Mouse (Mus musculus) stomach, embryonic 16.5 days (tissue): Measurements from ENCODE around the gene Farsb. TPM values are rescaled to one million over a fixed set of nuclear protein-coding genes. Genes with fewer than 3 reads are reported as not detected.
A peak's percentile ranks its signal among the peaks of the same experiment; 100 is the strongest.

ENCODE experiments used
- ATAC-seq: fragments of 200-750 bp; cut with Nextera tagmentation; 2 replicates; pipeline ENCODE4 v1.8.0; 2017; ENCODE audit warnings: moderate number of reproducible peaks, moderate TSS enrichment; ENCODE audit not compliant: insufficient read depth, low FRiP score
- H3K27ac ChIP-seq: fragments of 300-500 bp; sonication (generic); 2 replicates; pipeline ENCODE4 v1.5.1; 2014; ENCODE audit warnings: low read length
- H3K27me3 ChIP-seq: fragments of 300-500 bp; sonication (generic); 2 replicates; pipeline ENCODE4 v1.6.1; 2014; ENCODE audit warnings: low read length, control low read depth, mixed read lengths; ENCODE audit not compliant: control insufficient read depth, insufficient read depth
- H3K36me3 ChIP-seq: fragments of 300-500 bp; sonication (generic); 2 replicates; pipeline ENCODE4 v1.6.1; 2014; ENCODE audit warnings: low read length; ENCODE audit not compliant: control insufficient read depth, insufficient read depth
- H3K4me1 ChIP-seq: fragments of 300-500 bp; sonication (generic); 2 replicates; pipeline ENCODE4 v1.6.1; 2014; ENCODE audit warnings: low read length, control low read depth, mixed read lengths; ENCODE audit not compliant: control insufficient read depth, insufficient read depth
- H3K4me2 ChIP-seq: fragments of 300-500 bp; sonication (generic); 2 replicates; pipeline ENCODE4 v1.6.1; 2014; ENCODE audit warnings: low read depth, low read length, mixed read lengths
- H3K4me3 ChIP-seq: fragments of 300-500 bp; sonication (generic); replicated peaks from 2 replicates; pipeline ENCODE4 v1.5.1; 2014; ENCODE audit warnings: mild to moderate bottlenecking, low read length
- H3K9ac ChIP-seq: fragments of 300-500 bp; sonication (generic); 2 replicates; pipeline ENCODE4 v1.6.1; 2014; ENCODE audit warnings: low read length
- H3K9me3 ChIP-seq: fragments of 300-500 bp; sonication (generic); replicated peaks from 2 replicates; pipeline ENCODE4 v1.6.1; 2016; ENCODE audit warnings: low read length, control low read depth; ENCODE audit not compliant: control insufficient read depth
- WGBS: fragments of 180-500 bp; shearing (Covaris S2); extraction: QIAGEN DNeasy Blood & Tissue Kit; methylation state at CpG from one replicate; pipeline ENCODE4 v1.1.7; 2014; 5-methylcytosine and 5-hydroxymethylcytosine counted together
- polyA plus RNA-seq: library from polyadenylated mRNA; unstranded; fragments of >200 nt; fragmentation: Nextera tagmentation; extraction: Ambion mirVana; gene quantifications from 2 replicates; pipeline ENCODE4 v1.2.1, GENCODE M21; 2015

Farsb gene
- polyA plus RNA-seq, 1 experiment from 2014 or later: 144 TPM

GRCm38 (mm10) chr1:78501036-78501435 lies 12.3 kb upstream of the Farsb start:
- WGBS: 89% methylated on average over 16 of the region's 16 CpGs
- H3K4me3 ChIP-seq: no peak overlapping the region
- H3K4me2 ChIP-seq: no peak overlapping the region
- no peaks in the 10 kb centered on the region for H3K27me3 ChIP-seq
- H3K36me3 ChIP-seq: no peaks in the 10 kb centered on the region
- no peak overlapping the region for H3K27ac ChIP-seq
- no peak for ATAC-seq
- no peaks in the 10 kb centered on the region for H3K9me3 ChIP-seq
- no peak overlapping the region for H3K9ac ChIP-seq
- no peaks in the 10 kb centered on the region for H3K4me1 ChIP-seq

- no peak overlapping the region for H3K27ac ChIP-seq
- ATAC-seq: no peak
- WGBS: 71% methylated on average over 1 of the region's 1 CpGs
- H3K4me2 ChIP-seq: 0 out of 2 replicates have a peak overlapping the region, but pooled peaks have one; percentile 83
- no peaks in the 10 kb centered on the region for H3K27me3 ChIP-seq
- H3K4me3 ChIP-seq: no peak overlapping the region
- peaks cover 10% of the 10 kb centered on the region for H3K4me1 ChIP-seq
- H3K9me3 ChIP-seq: no peaks in the 10 kb centered on the region
- H3K36me3 ChIP-seq: no peaks in the 10 kb centered on the region
- H3K9ac ChIP-seq: no peak overlapping the region
Observed at GRCm38 (mm10) chr1:78490143-78490542, 1.4 kb upstream of the Farsb start.

DNA sequence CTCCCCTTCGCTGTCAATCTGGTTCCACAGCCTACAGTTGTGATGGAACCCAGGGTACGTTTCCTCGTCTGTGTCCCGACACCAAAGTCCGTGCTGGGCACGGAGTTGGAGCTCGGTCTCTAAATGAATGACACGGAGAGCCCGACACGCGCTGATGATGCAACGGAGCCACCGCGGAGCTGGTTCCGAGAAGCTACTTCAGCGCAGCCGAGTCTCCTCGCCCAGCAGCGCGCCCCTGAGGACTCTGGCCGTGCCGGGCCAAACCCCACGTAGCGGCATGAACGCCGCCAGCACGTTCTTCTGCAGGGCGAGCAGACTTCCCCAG lies 308 bp downstream of the Farsb start:
- H3K9ac ChIP-seq: peak overlapping the region; percentile 87
- WGBS: under 1% methylated on average over 28 of the region's 28 CpGs

GRCm38 (mm10) chr1:78484361-78484760 lies 4.3 kb downstream of the Farsb start:
- Histone ChIP-seq H3K27ac (peak overlapping the region; percentile 67), H3K36me3 (peaks cover 4% of the 10 kb centered on the region; the same call in 1 of the 2 replicates), H3K4me3 (no peak overlapping the region), H3K4me1 (peaks cover 9% of the 10 kb centered on the region), H3K9me3 (no peaks in the 10 kb centered on the region), H3K4me2 (no peak overlapping the region), H3K9ac (no peak overlapping the region), H3K27me3 (no peaks in the 10 kb centered on the region)
- 60% methylated on average over 2 of the region's 2 CpGs for WGBS
- ATAC-seq: no peak

More for the DNA sequence above, 308 bp downstream of the Farsb start:
- Histone ChIP-seq H3K4me2 (peak overlapping the region; percentile 83), H3K27me3 (no peaks in the 10 kb centered on the region), H3K27ac (peak overlapping the region; percentile 43), H3K9me3 (no peaks in the 10 kb centered on the region), H3K4me3 (peak overlapping the region; percentile 82), H3K4me1 (peaks cover 12% of the 10 kb centered on the region), H3K36me3 (no peaks in the 10 kb centered on the region)
- no peak; the same call in 1 of the 2 replicates for ATAC-seq

DNA sequence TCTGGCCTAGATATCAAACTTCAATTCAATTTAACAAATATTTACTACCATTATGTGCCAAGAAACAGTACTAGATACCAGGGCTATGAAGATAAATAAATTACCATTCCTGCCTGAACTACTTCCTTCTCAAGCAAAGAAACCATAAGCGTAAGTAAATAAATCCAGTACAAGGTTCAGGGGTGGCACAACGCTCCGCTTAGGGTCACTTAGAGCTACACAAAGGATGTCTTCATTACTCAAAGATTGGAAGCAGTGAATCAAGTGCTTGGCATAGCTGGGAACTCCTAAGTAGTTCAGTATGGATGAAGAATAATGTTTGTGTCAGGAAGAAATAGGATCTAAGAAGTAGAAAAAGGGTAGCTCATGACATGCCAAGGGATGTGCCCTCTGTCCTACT lies 5.3 kb downstream of the Farsb start:
- Histone ChIP-seq H3K27ac (peak overlapping the region; percentile 67), H3K4me2 (no peak overlapping the region), H3K9me3 (no peaks in the 10 kb centered on the region), H3K9ac (no peak overlapping the region), H3K4me1 (peaks cover 9% of the 10 kb centered on the region), H3K4me3 (no peak overlapping the region), H3K36me3 (peaks cover 4% of the 10 kb centered on the region; the same call in 1 of the 2 replicates), H3K27me3 (no peaks in the 10 kb centered on the region)
- ATAC-seq: peak; percentile 85
- WGBS: 66% methylated on average over 3 of the region's 3 CpGs

DNA sequence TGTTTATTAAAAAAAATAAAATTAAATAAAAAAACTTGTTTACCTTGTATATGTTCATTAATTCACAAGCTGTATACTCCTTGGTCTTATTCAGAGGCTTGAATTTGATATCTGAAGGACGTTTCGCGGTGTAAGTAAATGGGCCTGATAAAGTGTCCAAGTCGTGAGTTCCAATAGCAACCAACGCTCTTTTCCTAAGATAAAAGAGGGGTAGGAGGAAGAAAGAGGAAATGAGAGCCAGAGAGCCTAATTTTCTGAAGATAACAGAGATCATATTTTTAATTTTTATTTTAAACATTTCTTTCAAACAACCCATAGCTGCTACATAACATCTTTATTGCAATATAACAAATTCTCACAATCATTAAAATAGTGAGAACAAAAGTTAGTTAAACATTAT lies 16.3 kb downstream of the Farsb start:
- no peak overlapping the region for H3K4me2 ChIP-seq
- H3K4me1 ChIP-seq: no peaks in the 10 kb centered on the region
- no peak for ATAC-seq
- no peak overlapping the region for H3K27ac ChIP-seq
- no peaks in the 10 kb centered on the region for H3K9me3 ChIP-seq
- H3K27me3 ChIP-seq: no peaks in the 10 kb centered on the region
- WGBS: 94% methylated on average over 5 of the region's 5 CpGs
- H3K36me3 ChIP-seq: peaks cover 12% of the 10 kb centered on the region
- no peak overlapping the region for H3K4me3 ChIP-seq
- no peak overlapping the region for H3K9ac ChIP-seq

- Histone ChIP-seq H3K27ac (no peak overlapping the region), H3K4me1 (no peaks in the 10 kb centered on the region), H3K9me3 (no peaks in the 10 kb centered on the region), H3K9ac (no peak overlapping the region), H3K27me3 (no peaks in the 10 kb centered on the region), H3K4me2 (no peak overlapping the region), H3K4me3 (no peak overlapping the region), H3K36me3 (peaks cover 4% of the 10 kb centered on the region; the same call in 1 of the 2 replicates)
- WGBS: 34% methylated on average over 7 of the region's 7 CpGs
- ATAC-seq: no peak
Observed at GRCm38 (mm10) chr1:78454659-78455058, 34.0 kb downstream of the Farsb start.

DNA sequence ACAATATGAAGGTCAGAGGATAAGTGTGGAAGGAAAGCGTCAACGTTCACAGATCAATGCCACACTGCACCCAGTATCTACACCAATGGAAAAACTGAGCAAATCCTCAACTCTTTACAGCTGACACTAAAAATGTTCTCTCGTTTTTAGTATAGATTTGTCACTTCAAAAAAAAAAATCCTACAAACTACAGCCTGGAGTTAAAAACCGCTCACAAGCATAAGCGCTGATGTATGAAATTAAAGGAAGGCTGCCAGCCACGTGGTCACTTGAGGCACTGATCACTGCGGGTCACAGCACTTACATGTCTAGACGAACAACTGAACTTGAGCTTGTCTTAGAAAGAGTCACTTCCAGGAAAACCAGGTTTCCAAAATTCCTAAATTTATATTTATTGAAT lies 34.8 kb downstream of the Farsb start:
- 92% methylated on average over 8 of the region's 8 CpGs for WGBS

DNA sequence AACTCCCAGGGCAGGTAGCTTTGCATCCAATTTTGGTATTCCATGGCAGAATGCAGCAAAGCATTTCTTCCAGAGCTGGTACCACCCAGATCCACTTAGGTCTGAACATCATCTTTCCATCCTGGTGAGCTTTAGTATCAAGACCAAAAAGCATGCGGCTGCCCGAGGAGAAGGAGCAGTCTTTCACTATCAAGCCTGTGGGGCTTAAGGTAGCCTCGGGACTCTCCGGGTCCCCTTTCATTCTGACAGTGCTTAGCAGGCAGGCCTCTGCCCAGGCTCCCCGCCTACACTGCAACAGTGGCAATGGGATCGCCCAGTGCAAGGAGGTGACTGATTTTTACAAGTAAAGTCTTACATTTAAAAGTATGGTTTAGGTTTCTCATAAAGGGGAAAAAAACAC lies 36.2 kb downstream of the Farsb start:
- no peak for ATAC-seq
- WGBS: 93% methylated on average over 6 of the region's 6 CpGs
- Histone ChIP-seq H3K27ac (no peak overlapping the region), H3K27me3 (no peaks in the 10 kb centered on the region), H3K4me1 (no peaks in the 10 kb centered on the region), H3K36me3 (peaks cover 4% of the 10 kb centered on the region; the same call in 1 of the 2 replicates), H3K4me3 (no peak overlapping the region), H3K9ac (no peak overlapping the region), H3K4me2 (no peak overlapping the region), H3K9me3 (no peaks in the 10 kb centered on the region)

More for the DNA sequence above, 34.8 kb downstream of the Farsb start:
- no peaks in the 10 kb centered on the region for H3K27me3 ChIP-seq
- H3K36me3 ChIP-seq: peaks cover 4% of the 10 kb centered on the region; the same call in 1 of the 2 replicates
- no peak overlapping the region for H3K9ac ChIP-seq
- H3K4me2 ChIP-seq: no peak overlapping the region
- H3K9me3 ChIP-seq: no peaks in the 10 kb centered on the region
- no peaks in the 10 kb centered on the region for H3K4me1 ChIP-seq
- no peak for ATAC-seq
- H3K4me3 ChIP-seq: no peak overlapping the region
- H3K27ac ChIP-seq: no peak overlapping the region
